Mouse (Mus musculus): ENCODE results near the gene Scn1b. TPM values are rescaled to one million over a fixed set of nuclear protein-coding genes. Genes with fewer than 3 reads are reported as not detected.

Scn1b gene
- polyA plus RNA-seq, 1 experiment from 2014 or later, result 3.4 TPM

GRCm38 (mm10) chr7:31122641-31123631 is 3.9 kb downstream of the Scn1b start:
- Histone ChIP-seq H3K27me3 (ENCODE audit: control insufficient read depth, insufficient read depth, low read length) (peaks cover 16% of the 10 kb centered on the region), H3K4me1 (ENCODE audit: control insufficient read depth in 2 of 2, insufficient read depth in 2 of 2, low read length in 2 of 2) (peaks cover 3 to 15% of the 10 kb centered on the region in 2 experiments), H3K4me2 (ENCODE audit: low read length) (no peak overlapping the region), H3K9ac (ENCODE audit: low read length) (no peak overlapping the region), H3K36me3 (ENCODE audit: control insufficient read depth, insufficient read depth, low read length) (no peaks in the 10 kb centered on the region), H3K4me3 (ENCODE audit: control insufficient read depth in 1 of 2, insufficient read depth in 1 of 2, low read depth in 1 of 2, low read length in 2 of 2) (no peak overlapping the region), H3K9me3 (ENCODE audit: control insufficient read depth, low read length) (no peaks in the 10 kb centered on the region), H3K27ac (replicated peaks in 1 of 2; ENCODE audit: control insufficient read depth in 1 of 2, insufficient read depth in 1 of 2, low read depth in 2 of 2, low read length in 2 of 2) (no peak overlapping the region)
- 86% methylated on average over 16 of the region's 16 CpGs for WGBS
- ATAC-seq (ENCODE audit: insufficient number of reproducible peaks, insufficient read depth, low FRiP score, low read depth), result no peak

GRCm38 (mm10) chr7:31119556-31119955 is 7.2 kb downstream of the Scn1b start:
- H3K9ac ChIP-seq (ENCODE audit: low read length), result no peak overlapping the region
- no peaks in the 10 kb centered on the region for H3K9me3 ChIP-seq (ENCODE audit: control insufficient read depth, low read length)
- 78% methylated on average over 5 of the region's 5 CpGs for WGBS
- H3K4me1 ChIP-seq (ENCODE audit: control insufficient read depth in 2 of 2, insufficient read depth in 2 of 2, low read length in 2 of 2), result peaks cover 11 to 16% of the 10 kb centered on the region in 2 experiments
- no peaks in the 10 kb centered on the region for H3K27me3 ChIP-seq (ENCODE audit: control insufficient read depth, insufficient read depth, low read length)
- H3K27ac ChIP-seq (replicated peaks in 1 of 2; ENCODE audit: control insufficient read depth in 1 of 2, insufficient read depth in 1 of 2, low read depth in 2 of 2, low read length in 2 of 2), result no peak overlapping the region
- H3K4me3 ChIP-seq (ENCODE audit: control insufficient read depth in 1 of 2, insufficient read depth in 1 of 2, low read depth in 1 of 2, low read length in 2 of 2), result no peak overlapping the region
- no peaks in the 10 kb centered on the region for H3K36me3 ChIP-seq (ENCODE audit: control insufficient read depth, insufficient read depth, low read length)
- H3K4me2 ChIP-seq (ENCODE audit: low read length), result no peak overlapping the region
- no peak for ATAC-seq (ENCODE audit: insufficient number of reproducible peaks, insufficient read depth, low FRiP score, low read depth)

GRCm38 (mm10) chr7:31118486-31118885 is 8.3 kb downstream of the Scn1b start:
- WGBS, result 59% methylated on average over 7 of the region's 7 CpGs
- Histone ChIP-seq H3K9me3 (ENCODE audit: control insufficient read depth, low read length) (no peaks in the 10 kb centered on the region), H3K27ac (replicated peaks in 1 of 2; ENCODE audit: control insufficient read depth in 1 of 2, insufficient read depth in 1 of 2, low read depth in 2 of 2, low read length in 2 of 2) (no peak overlapping the region)

GRCm38 (mm10) chr7:31117465-31117864 is 9.3 kb downstream of the Scn1b start:
- H3K27ac ChIP-seq (replicated peaks in 1 of 2; ENCODE audit: control insufficient read depth in 1 of 2, insufficient read depth in 1 of 2, low read depth in 2 of 2, low read length in 2 of 2), result no peak overlapping the region
- no peaks in the 10 kb centered on the region for H3K36me3 ChIP-seq (ENCODE audit: control insufficient read depth, insufficient read depth, low read length)
- no peak for ATAC-seq (ENCODE audit: insufficient number of reproducible peaks, insufficient read depth, low FRiP score, low read depth)
- H3K4me2 ChIP-seq (ENCODE audit: low read length), result no peak overlapping the region
- no peak overlapping the region for H3K9ac ChIP-seq (ENCODE audit: low read length)
- peaks cover 11 to 17% of the 10 kb centered on the region in 2 experiments for H3K4me1 ChIP-seq (ENCODE audit: control insufficient read depth in 2 of 2, insufficient read depth in 2 of 2, low read length in 2 of 2)
- no peaks in the 10 kb centered on the region for H3K9me3 ChIP-seq (ENCODE audit: control insufficient read depth, low read length)
- no peak overlapping the region for H3K4me3 ChIP-seq (ENCODE audit: control insufficient read depth in 1 of 2, insufficient read depth in 1 of 2, low read depth in 1 of 2, low read length in 2 of 2)
- 90% methylated on average over 11 of the region's 11 CpGs for WGBS
- H3K27me3 ChIP-seq (ENCODE audit: control insufficient read depth, insufficient read depth, low read length), result no peaks in the 10 kb centered on the region

More at GRCm38 (mm10) chr7:31118486-31118885, 8.3 kb downstream of the Scn1b start:
- ATAC-seq (ENCODE audit: insufficient number of reproducible peaks, insufficient read depth, low FRiP score, low read depth), result no peak
- Histone ChIP-seq H3K4me3 (ENCODE audit: control insufficient read depth in 1 of 2, insufficient read depth in 1 of 2, low read depth in 1 of 2, low read length in 2 of 2) (no peak overlapping the region), H3K4me1 (ENCODE audit: control insufficient read depth in 2 of 2, insufficient read depth in 2 of 2, low read length in 2 of 2) (peaks cover 11 to 17% of the 10 kb centered on the region in 2 experiments), H3K27me3 (ENCODE audit: control insufficient read depth, insufficient read depth, low read length) (no peaks in the 10 kb centered on the region), H3K36me3 (ENCODE audit: control insufficient read depth, insufficient read depth, low read length) (no peaks in the 10 kb centered on the region), H3K9ac (ENCODE audit: low read length) (no peak overlapping the region; the same call in 1 of the 2 replicates), H3K4me2 (ENCODE audit: low read length) (no peak overlapping the region)

GRCm38 (mm10) chr7:31116721-31117145 is 10.1 kb downstream of the Scn1b start:
- Histone ChIP-seq H3K9me3 (ENCODE audit: control insufficient read depth, low read length) (no peaks in the 10 kb centered on the region), H3K4me1 (ENCODE audit: control insufficient read depth in 2 of 2, insufficient read depth in 2 of 2, low read length in 2 of 2) (peaks cover 14 to 18% of the 10 kb centered on the region in 2 experiments), H3K4me3 (ENCODE audit: control insufficient read depth in 1 of 2, insufficient read depth in 1 of 2, low read depth in 1 of 2, low read length in 2 of 2) (no peak overlapping the region), H3K9ac (ENCODE audit: low read length) (no peak overlapping the region), H3K36me3 (ENCODE audit: control insufficient read depth, insufficient read depth, low read length) (no peaks in the 10 kb centered on the region), H3K27ac (replicated peaks in 1 of 2; ENCODE audit: control insufficient read depth in 1 of 2, insufficient read depth in 1 of 2, low read depth in 2 of 2, low read length in 2 of 2) (no peak overlapping the region; a peak in 1 of 4 replicates), H3K27me3 (ENCODE audit: control insufficient read depth, insufficient read depth, low read length) (no peaks in the 10 kb centered on the region), H3K4me2 (ENCODE audit: low read length) (no peak overlapping the region)
- 47% methylated on average over 12 of the region's 16 CpGs for WGBS
- ATAC-seq (ENCODE audit: insufficient number of reproducible peaks, insufficient read depth, low FRiP score, low read depth), result no peak

- Histone ChIP-seq H3K9me3 (ENCODE audit: control insufficient read depth, low read length) (no peaks in the 10 kb centered on the region), H3K27me3 (ENCODE audit: control insufficient read depth, insufficient read depth, low read length) (no peaks in the 10 kb centered on the region), H3K27ac (replicated peaks in 1 of 2; ENCODE audit: control insufficient read depth in 1 of 2, insufficient read depth in 1 of 2, low read depth in 2 of 2, low read length in 2 of 2) (peak overlapping the region; percentile 60 to 74), H3K4me1 (ENCODE audit: control insufficient read depth in 2 of 2, insufficient read depth in 2 of 2, low read length in 2 of 2) (peaks cover 14 to 25% of the 10 kb centered on the region in 2 experiments), H3K9ac (ENCODE audit: low read length) (peak overlapping the region; percentile 53; the same call in 1 of the 2 replicates), H3K4me3 (ENCODE audit: control insufficient read depth in 1 of 2, insufficient read depth in 1 of 2, low read depth in 1 of 2, low read length in 2 of 2) (no peak overlapping the region), H3K36me3 (ENCODE audit: control insufficient read depth, insufficient read depth, low read length) (no peaks in the 10 kb centered on the region), H3K4me2 (ENCODE audit: low read length) (peak overlapping the region; percentile 27)
- 14% methylated on average over 17 of the region's 17 CpGs for WGBS
- peak; percentile 77 for ATAC-seq (ENCODE audit: insufficient number of reproducible peaks, insufficient read depth, low FRiP score, low read depth)
Measured at GRCm38 (mm10) chr7:31115587-31116043, 11.2 kb downstream of the Scn1b start.

GRCm38 (mm10) chr7:31115182-31115581 is 11.6 kb downstream of the Scn1b start, which contains the start of gene Hpn:
Gene Hpn (minus strand): TSS chr7:31115290.
- Histone ChIP-seq H3K4me3 (ENCODE audit: control insufficient read depth in 1 of 2, insufficient read depth in 1 of 2, low read depth in 1 of 2, low read length in 2 of 2) (no peak within 1 kb of the TSS), H3K36me3 (ENCODE audit: control insufficient read depth, insufficient read depth, low read length) (no peaks in the 10 kb centered on the region), H3K4me1 (ENCODE audit: control insufficient read depth in 2 of 2, insufficient read depth in 2 of 2, low read length in 2 of 2) (peaks cover 14 to 25% of the 10 kb centered on the region in 2 experiments), H3K27me3 (ENCODE audit: control insufficient read depth, insufficient read depth, low read length) (no peaks in the 10 kb centered on the region), H3K27ac (replicated peaks in 1 of 2; ENCODE audit: control insufficient read depth in 1 of 2, insufficient read depth in 1 of 2, low read depth in 2 of 2, low read length in 2 of 2) (peak within 1 kb of the TSS; percentile 60 to 74), H3K4me2 (ENCODE audit: low read length) (peak within 1 kb of the TSS; percentile 27), H3K9me3 (ENCODE audit: control insufficient read depth, low read length) (no peaks in the 10 kb centered on the region), H3K9ac (ENCODE audit: low read length) (peak within 1 kb of the TSS; percentile 53; the same call in 1 of the 2 replicates)
- ATAC-seq (ENCODE audit: insufficient number of reproducible peaks, insufficient read depth, low FRiP score, low read depth), result peak; percentile 15; the same call in 1 of the 2 replicates
- WGBS, result 21% methylated on average over 13 of the region's 15 CpGs

Measured in heart, embryonic 14.5 days (tissue).